In genomic region chr19:24271746-24272426, GRCm38 (mm10) we compare ENCODE assay signal across 7 mouse cellular contexts. TPM values are rescaled to one million over a fixed set of nuclear protein-coding genes. Genes with fewer than 3 reads are reported as not detected.
A peak's percentile ranks its signal among the peaks of the same experiment; 100 is the strongest.
DNase-seq lines count a peak whose midpoint lies in the region; ATAC-seq lines count a peak whose summit lies in the region.

No protein-coding gene starts in this region.

- H3K4me3 ChIP-seq in intestine, embryonic 15.5 days (replicated peaks) = no peak overlapping the region
- H3K4me3 ChIP-seq in midbrain, embryonic 10.5 days = peak overlapping the region; percentile 34

- intact Hi-C loops in left cerebral cortex, postnatal 25 days (cut with DNase I) = loop anchor here (1.0 to 5.0 kb wide), 3 partner anchors 119 to 410 kb away; no protein-coding TSS in a partner anchor

- H3K4me1 ChIP-seq in intestine, embryonic 15.5 days (replicated peaks) = peaks cover 4% of the 10 kb centered on the region; the same call in 1 of the 2 replicates
- H3K4me1 ChIP-seq in midbrain, embryonic 10.5 days = peaks cover 50% of the 10 kb centered on the region

- peak; percentile 95 for ATAC-seq in intestine, embryonic 15.5 days

- H3K27ac ChIP-seq in intestine, embryonic 15.5 days = peak overlapping the region; percentile 58; the same call in 1 of the 2 replicates
- peak overlapping the region; percentile 61 for H3K27ac ChIP-seq in midbrain, embryonic 10.5 days (replicated peaks)

- H3K9ac ChIP-seq in intestine, embryonic 15.5 days = no peak overlapping the region

- no peaks in the 10 kb centered on the region for H3K36me3 ChIP-seq in intestine, embryonic 15.5 days
- H3K36me3 ChIP-seq in midbrain, embryonic 10.5 days = peaks cover 32% of the 10 kb centered on the region

- H3K4me2 ChIP-seq in intestine, embryonic 15.5 days (replicated peaks) = peak overlapping the region; percentile 40

- 41% methylated on average over 16 of the region's 16 CpGs for WGBS in intestine, embryonic 15.5 days
- 43% methylated on average over 16 of the region's 16 CpGs for WGBS in midbrain, embryonic 10.5 days

- H3K9me3 ChIP-seq in intestine, embryonic 15.5 days = no peaks in the 10 kb centered on the region
- H3K9me3 ChIP-seq in midbrain, embryonic 10.5 days (replicated peaks) = no peaks in the 10 kb centered on the region

- H3K27me3 ChIP-seq in intestine, embryonic 15.5 days (replicated peaks) = no peaks in the 10 kb centered on the region
- H3K27me3 ChIP-seq in midbrain, embryonic 10.5 days (ENCODE audit: low read depth, poor library complexity, severe bottlenecking) = no peaks in the 10 kb centered on the region

- DNase-seq in adrenal gland, postnatal 10 days = peak; percentile 89
- DNase-seq in embryo, embryonic 9.5 days (ENCODE audit: extremely low spot score) = peak; percentile 84
- peak; percentile 57 to 78 for DNase-seq in gastrocnemius, postnatal 4 days (ENCODE audit: low spot score in 2 of 2)
- peak; percentile 75 to 76 for DNase-seq in left cerebral cortex, postnatal 25 days (ENCODE audit: low spot score in 2 of 2)
- DNase-seq in midbrain, embryonic 10.5 days (ENCODE audit: low spot score) = peak; percentile 84
- DNase-seq in right cerebral cortex, postnatal 4 days = peak; percentile 90

RNA-seq across cellular contexts. Expression of gene Fxn, which starts 8.5 kb away (rescaled TPM):
- 10 to 100 TPM; 18.0 to 22.1 TPM for total RNA-seq in adrenal gland, postnatal 10 days (2021)
- total RNA-seq in gastrocnemius, postnatal 4 days (2021) = 10 to 100 TPM; 21.9 to 22.2 TPM
- 41.1 and 42.3 TPM in 2 replicates for polyA plus RNA-seq in intestine, embryonic 15.5 days (2015; fragmentation: Nextera tagmentation; extraction: Ambion mirVana)
- 1 to 10 TPM; 6.9 to 7.4 TPM for total RNA-seq in left cerebral cortex, postnatal 25 days (2021)
- polyA plus RNA-seq in midbrain, embryonic 10.5 days (2016; fragmentation: Nextera tagmentation; extraction: Ambion mirVana) = 54.3 and 55.9 TPM in 2 replicates

RNA-seq across cellular contexts. Expression of gene Tjp2, which starts 47.1 kb away (rescaled TPM):
- 10 to 100 TPM; 11.9 to 14.9 TPM for total RNA-seq in adrenal gland, postnatal 10 days (2021)
- 10 to 100 TPM; 15.8 to 19.5 TPM for total RNA-seq in gastrocnemius, postnatal 4 days (2021)
- polyA plus RNA-seq in intestine, embryonic 15.5 days (2015; fragmentation: Nextera tagmentation; extraction: Ambion mirVana) = 41.2 and 41.7 TPM in 2 replicates
- 10 to 100 TPM; 16.6 to 18.5 TPM for total RNA-seq in left cerebral cortex, postnatal 25 days (2021)
- 27.2 and 30.8 TPM in 2 replicates for polyA plus RNA-seq in midbrain, embryonic 10.5 days (2016; fragmentation: Nextera tagmentation; extraction: Ambion mirVana)
